Mouse (Mus musculus) brown adipose tissue, adult 24 weeks (tissue): ENCODE results near the gene Mettl21a. TPM values are rescaled to one million over a fixed set of nuclear protein-coding genes. Genes with fewer than 3 reads are reported as not detected.

Experiments
- H3K27ac ChIP-seq: fragments of 200-500 bp; replicated peaks from 2 replicates; pipeline ENCODE4 v1.5.1; 2012; ENCODE audit warnings: low read depth, mild to moderate bottlenecking, low read length
- H3K4me1 ChIP-seq: fragments of 200-500 bp; 2 replicates; pipeline ENCODE4 v1.6.1; 2012; ENCODE audit warnings: low read length, mixed read lengths; ENCODE audit not compliant: control insufficient read depth, insufficient read depth, insufficient read length
- H3K4me3 ChIP-seq: fragments of 200-500 bp; 2 replicates; pipeline ENCODE4 v1.5.1; 2012; ENCODE audit warnings: low read depth, mild to moderate bottlenecking, low read length, moderate library complexity; ENCODE audit not compliant: insufficient read depth
- polyA plus RNA-seq: library from polyadenylated mRNA; stranded (reverse); fragments of >200 nt; gene quantifications from 2 replicates; pipeline ENCODE4 v1.2.4, GENCODE M21; 2012; ENCODE audit not compliant: missing spikeins, insufficient read depth, insufficient read length

The Mettl21a gene
- polyA plus RNA-seq, 1 experiment, result 4.2 TPM

DNA sequence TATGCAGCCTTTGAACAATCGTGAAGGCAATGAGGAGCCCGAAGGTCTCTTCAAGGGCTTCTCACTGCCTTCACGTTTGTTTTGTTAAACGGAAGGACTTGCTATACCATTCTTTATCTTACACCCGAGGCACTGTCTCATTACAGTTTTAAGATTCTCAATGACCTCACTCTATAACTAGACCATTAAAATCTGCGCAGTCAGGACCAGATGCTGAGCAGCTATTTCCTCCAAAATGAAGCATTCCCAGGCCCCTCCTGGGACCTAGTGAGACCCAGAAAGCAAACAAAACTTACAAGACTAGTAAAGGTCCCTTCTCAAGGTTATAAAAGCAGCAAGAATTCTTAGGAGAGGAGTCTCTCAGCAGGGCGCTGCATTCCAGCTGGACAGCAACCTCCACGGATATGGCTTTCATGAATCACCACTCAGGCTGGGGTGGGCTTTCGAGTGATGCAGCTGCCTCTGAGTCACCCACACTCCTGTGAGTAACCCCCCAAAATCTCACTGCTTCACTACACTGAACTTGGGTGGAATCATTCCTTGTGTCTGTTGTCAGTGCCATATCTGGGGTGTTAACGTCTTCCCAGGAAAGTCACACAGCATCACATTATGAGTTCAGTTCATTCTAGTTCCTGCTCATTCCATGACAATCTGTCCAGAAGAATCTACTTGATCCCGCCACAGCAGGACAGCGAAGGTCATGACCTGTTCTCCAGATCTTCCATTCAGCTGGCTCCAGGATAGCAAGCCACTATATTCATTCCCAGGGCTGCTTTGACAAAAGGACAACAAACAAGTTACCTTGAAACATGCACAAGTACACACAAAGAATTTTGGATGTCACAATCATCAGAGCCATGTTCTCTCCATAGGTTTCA lies 6.8 kb upstream of the Mettl21a start:
- Histone ChIP-seq H3K4me1 (no peaks in the 10 kb centered on the region), H3K4me3 (no peak overlapping the region), H3K27ac (no peak overlapping the region)

GRCm38 (mm10) chr1:64621116-64621515 lies 4.1 kb upstream of the Mettl21a start:
- no peak overlapping the region for H3K27ac ChIP-seq
- H3K4me1 ChIP-seq, result peaks cover 1% of the 10 kb centered on the region
- no peak overlapping the region for H3K4me3 ChIP-seq

DNA sequence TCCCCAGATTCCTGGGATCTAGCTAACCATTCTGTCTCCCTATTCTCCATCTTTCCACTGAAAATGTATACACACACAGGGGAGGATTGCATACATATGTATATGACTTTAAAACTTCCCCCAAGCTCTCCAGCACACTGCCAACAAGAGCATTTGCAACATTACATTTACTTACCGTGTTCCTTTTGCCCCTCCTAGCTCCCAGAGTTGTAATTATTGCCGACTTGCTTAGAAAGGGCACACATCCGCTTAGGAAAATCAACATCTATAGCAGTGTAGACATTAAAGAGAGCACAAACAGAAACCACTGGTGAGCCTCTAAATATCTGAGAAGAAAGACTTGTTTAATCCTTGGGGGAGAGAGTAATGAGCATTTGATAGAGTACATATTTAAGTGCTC lies 1.2 kb upstream of the Mettl21a start:
- no peak overlapping the region for H3K4me3 ChIP-seq
- no peak overlapping the region for H3K27ac ChIP-seq
- H3K4me1 ChIP-seq, result peaks cover 2% of the 10 kb centered on the region

GRCm38 (mm10) chr1:64617715-64617984 lies 608 bp upstream of the Mettl21a start:
- Histone ChIP-seq H3K27ac (peak overlapping the region; percentile 91), H3K4me3 (peak overlapping the region; percentile 84), H3K4me1 (peaks cover 2% of the 10 kb centered on the region)

DNA sequence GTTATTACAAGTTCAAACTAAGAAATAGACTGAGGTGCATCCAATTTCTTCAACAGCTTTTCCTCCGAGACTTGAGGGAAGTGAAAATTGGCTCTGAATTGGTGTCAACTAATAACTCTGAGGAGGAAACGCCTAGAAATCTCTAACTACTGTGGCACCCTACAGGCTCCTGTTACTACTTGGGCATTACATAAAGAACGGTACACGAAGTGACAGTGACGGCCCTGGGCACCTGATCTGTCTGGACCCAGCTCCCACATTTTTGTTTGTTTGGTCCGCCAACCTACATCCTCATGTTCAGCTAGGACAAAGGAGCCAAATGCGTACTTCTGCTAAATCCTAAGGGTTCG lies 536 bp downstream of the Mettl21a start:
- Histone ChIP-seq H3K4me3 (peak overlapping the region; percentile 84), H3K27ac (peak overlapping the region; percentile 74), H3K4me1 (peaks cover 2% of the 10 kb centered on the region)

DNA sequence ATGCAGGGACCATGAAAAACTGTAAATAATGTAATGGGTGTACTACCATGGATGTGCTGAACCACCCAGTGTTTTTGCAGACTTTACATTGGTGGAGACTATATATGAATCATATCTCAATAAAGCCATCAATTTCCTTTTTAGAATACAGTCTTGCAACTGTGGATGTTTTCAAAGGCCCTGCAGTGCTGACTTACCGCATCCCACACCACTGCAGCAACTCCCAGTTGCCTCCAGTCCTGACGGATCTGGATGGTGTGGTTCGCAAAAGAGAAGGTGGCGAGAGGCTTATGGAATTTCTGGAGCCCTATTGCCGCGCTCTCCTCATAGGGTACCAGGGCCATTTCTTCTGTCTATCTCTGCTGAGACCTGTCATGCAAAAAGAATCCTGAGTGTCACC lies 966 bp downstream of the Mettl21a start:
- Histone ChIP-seq H3K27ac (peak overlapping the region; percentile 49; the same call in 1 of the 2 replicates), H3K4me3 (peak overlapping the region; percentile 84), H3K4me1 (peaks cover 2% of the 10 kb centered on the region)

DNA sequence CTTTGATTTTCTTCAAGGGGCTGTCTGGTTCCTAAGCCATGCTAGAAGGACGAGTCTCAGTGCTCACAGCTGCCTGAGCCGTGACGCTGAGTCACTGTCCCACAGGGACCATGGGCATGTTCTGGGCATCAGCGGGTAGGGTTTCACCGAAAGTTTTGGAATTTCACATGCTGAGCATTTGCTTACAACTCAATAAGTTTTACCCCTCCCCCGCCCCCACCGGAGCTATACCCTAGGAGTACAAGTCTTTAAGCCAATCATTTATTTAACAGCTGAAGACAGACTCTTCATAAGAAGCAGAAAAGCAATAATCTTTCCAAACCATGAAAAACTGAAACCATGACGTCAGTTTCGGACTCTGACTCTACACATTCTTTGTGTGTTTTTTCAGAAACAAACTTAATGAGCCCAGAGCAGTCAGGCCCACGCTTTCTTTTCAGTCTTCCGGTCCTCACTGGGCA lies 1.5 kb downstream of the Mettl21a start:
- peak overlapping the region; percentile 84 for H3K4me3 ChIP-seq
- H3K4me1 ChIP-seq, result peaks cover 2% of the 10 kb centered on the region
- H3K27ac ChIP-seq, result peak overlapping the region; percentile 49

DNA sequence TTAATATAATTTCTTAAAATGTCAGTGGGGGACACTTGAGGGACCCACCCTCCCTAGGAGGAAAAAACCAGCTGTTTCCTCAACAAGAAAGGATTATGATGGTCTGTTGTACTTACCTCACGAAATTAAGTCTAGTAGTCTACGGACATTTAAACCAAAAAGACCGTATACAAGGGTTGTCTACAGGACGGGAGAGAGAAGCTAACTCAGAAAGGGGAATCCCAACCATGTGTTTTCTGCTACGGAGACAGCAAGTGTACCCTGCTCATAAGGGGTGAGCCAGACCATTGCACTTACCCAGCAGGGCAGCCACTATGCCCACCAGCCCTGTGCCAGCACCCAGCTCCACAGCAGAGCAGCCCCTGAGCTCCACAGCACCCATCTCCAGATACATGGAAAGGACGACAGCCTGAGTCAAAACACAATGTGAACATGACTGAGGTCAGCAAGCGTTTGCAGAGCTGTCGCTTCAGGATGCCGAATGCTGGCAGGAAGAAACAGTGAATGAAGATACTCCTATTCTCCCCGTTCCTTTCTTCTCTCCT lies 2.2 kb downstream of the Mettl21a start:
- Histone ChIP-seq H3K4me3 (peak overlapping the region; percentile 84; the same call in 1 of the 2 replicates), H3K4me1 (peaks cover 2% of the 10 kb centered on the region), H3K27ac (peak overlapping the region; percentile 49; the same call in 1 of the 2 replicates)

DNA sequence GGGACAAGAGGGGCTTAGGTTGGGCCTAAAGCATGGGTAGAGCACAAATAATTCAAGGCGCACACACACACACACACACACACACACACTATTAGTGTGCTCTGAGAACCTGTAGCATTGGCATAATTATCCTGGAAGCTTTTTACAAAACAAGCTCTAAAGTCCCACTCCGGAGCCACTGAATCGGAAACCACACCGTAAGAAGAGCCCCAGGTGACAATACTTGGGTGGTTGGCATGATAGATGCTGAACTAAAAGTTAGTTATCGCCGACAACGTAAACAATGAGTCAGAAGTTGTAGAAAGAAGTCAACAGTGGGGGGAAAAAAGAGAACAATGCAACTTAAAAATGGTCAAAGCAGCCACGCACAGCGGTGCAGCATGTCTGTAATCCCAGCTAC lies 2.7 kb downstream of the Mettl21a start:
- H3K4me1 ChIP-seq, result peaks cover 2% of the 10 kb centered on the region
- no peak overlapping the region for H3K4me3 ChIP-seq
- no peak overlapping the region for H3K27ac ChIP-seq

DNA sequence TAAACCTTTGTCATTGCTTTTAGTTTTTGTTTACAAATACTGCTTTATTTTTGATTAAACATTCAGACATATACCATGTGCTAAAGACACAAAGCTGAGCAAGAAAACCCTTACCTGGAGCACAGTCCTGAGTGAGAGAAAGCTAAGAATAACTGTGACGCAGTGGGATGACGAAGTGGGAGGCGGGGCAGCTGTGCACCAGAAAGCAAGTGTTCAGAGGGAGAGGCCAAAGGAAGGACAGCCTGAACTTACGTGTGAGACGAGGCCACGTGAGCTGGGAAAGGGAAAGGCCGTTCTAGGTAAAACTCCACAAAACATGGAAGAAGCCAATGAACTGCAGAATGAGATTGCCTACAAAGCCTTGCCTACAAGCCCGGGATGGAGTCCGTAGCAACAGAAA lies 7.1 kb downstream of the Mettl21a start:
- H3K4me3 ChIP-seq, result no peak overlapping the region
- H3K4me1 ChIP-seq, result no peaks in the 10 kb centered on the region; the same call in 1 of the 2 replicates
- H3K27ac ChIP-seq, result no peak overlapping the region

GRCm38 (mm10) chr1:64609145-64609544 lies 7.9 kb downstream of the Mettl21a start:
- no peak overlapping the region for H3K27ac ChIP-seq
- H3K4me1 ChIP-seq, result no peaks in the 10 kb centered on the region
- H3K4me3 ChIP-seq, result no peak overlapping the region

- Histone ChIP-seq H3K4me3 (no peak overlapping the region), H3K27ac (no peak overlapping the region), H3K4me1 (no peaks in the 10 kb centered on the region)
Observed at GRCm38 (mm10) chr1:64603381-64603780, 13.7 kb downstream of the Mettl21a start.

DNA sequence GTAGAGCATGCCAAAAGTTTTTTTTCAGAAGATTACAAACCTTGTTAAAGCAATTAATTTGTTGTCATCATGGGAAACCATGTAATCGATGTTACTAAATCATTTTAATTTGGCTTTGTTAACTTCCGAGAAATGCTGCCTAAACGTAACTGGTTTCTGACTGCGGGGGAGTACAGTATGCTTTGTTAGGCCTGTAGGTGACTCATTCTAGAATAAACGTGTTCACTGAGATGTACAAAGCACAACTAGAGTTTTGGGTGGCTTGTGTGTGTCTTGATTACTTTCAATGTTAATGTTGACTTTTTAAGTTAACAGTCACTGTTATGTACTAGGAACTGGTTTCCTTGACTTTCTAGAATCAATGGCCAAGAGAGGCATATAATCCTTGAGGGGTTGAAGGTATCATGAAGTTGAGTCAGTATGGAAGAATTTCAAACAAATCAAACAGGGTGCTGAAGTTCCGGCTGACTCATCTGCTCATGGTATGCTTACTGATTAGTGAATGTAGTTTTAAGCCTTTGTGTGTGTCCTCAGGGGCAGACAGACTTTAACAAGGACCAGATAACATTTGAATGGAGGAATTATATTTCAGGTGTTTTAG lies 15.7 kb downstream of the Mettl21a start:
- Histone ChIP-seq H3K4me1 (no peaks in the 10 kb centered on the region), H3K4me3 (no peak overlapping the region), H3K27ac (no peak overlapping the region)

- Histone ChIP-seq H3K27ac (0 out of 2 replicates have a peak overlapping the region, but pooled peaks have one; percentile 23), H3K4me3 (no peak overlapping the region), H3K4me1 (no peaks in the 10 kb centered on the region)
Observed at GRCm38 (mm10) chr1:64600413-64601077, 16.5 kb downstream of the Mettl21a start.

- no peak overlapping the region for H3K27ac ChIP-seq
- H3K4me3 ChIP-seq, result no peak overlapping the region
- no peaks in the 10 kb centered on the region for H3K4me1 ChIP-seq
Observed at GRCm38 (mm10) chr1:64598926-64599325, 18.1 kb downstream of the Mettl21a start.
